Mouse (Mus musculus): ENCODE measurements at regions not wholly inside any gene's neighbourhood (a gene's known extent, or its start where the extent isn't known, plus 50 kb on each side); places are given as distances from the start of the nearest gene placed in this dataset.

GRCm38 (mm10) chr3:129004085-129004484 lies 195.6 kb upstream of the Pitx2 start:
- DNase-seq (ENCODE audit: low read depth, low spot score), result no peak

GRCm38 (mm10) chr3:129038877-129039276 lies 160.8 kb upstream of the Pitx2 start:
- DNase-seq (ENCODE audit: low read depth, low spot score), result no peak

GRCm38 (mm10) chr3:129044834-129045233 lies 154.8 kb upstream of the Pitx2 start:
- DNase-seq (ENCODE audit: low read depth, low spot score), result no peak

- no peak for DNase-seq (ENCODE audit: low read depth, low spot score)
Observed at GRCm38 (mm10) chr3:129049899-129050597, 149.6 kb upstream of the Pitx2 start.

GRCm38 (mm10) chr3:129065457-129066364 lies 134.0 kb upstream of the Pitx2 start:
- peak; percentile 26 for DNase-seq (ENCODE audit: low read depth, low spot score)

GRCm38 (mm10) chr3:129069676-129070075 lies 130.0 kb upstream of the Pitx2 start:
- no peak for DNase-seq (ENCODE audit: low read depth, low spot score)

GRCm38 (mm10) chr3:129070521-129070933 lies 129.2 kb upstream of the Pitx2 start:
- peak; percentile 18 for DNase-seq (ENCODE audit: low read depth, low spot score)

GRCm38 (mm10) chr3:129071002-129071401 lies 128.7 kb upstream of the Pitx2 start:
- no peak for DNase-seq (ENCODE audit: low read depth, low spot score)

- peak; percentile 48 for DNase-seq (ENCODE audit: low read depth, low spot score)
Observed at GRCm38 (mm10) chr3:129076396-129076795, 123.3 kb upstream of the Pitx2 start.

GRCm38 (mm10) chr3:129103786-129104440 lies 95.8 kb upstream of the Pitx2 start:
- DNase-seq (ENCODE audit: low read depth, low spot score), result no peak

- no peak for DNase-seq (ENCODE audit: low read depth, low spot score)
Observed at GRCm38 (mm10) chr3:129104811-129105210, 94.9 kb upstream of the Pitx2 start.

- DNase-seq (ENCODE audit: low read depth, low spot score), result no peak
Observed at GRCm38 (mm10) chr3:129106174-129106573, 93.5 kb upstream of the Pitx2 start.

GRCm38 (mm10) chr3:129130521-129130920 lies 69.2 kb upstream of the Pitx2 start:
- DNase-seq (ENCODE audit: low read depth, low spot score), result no peak

- DNase-seq (ENCODE audit: low read depth, low spot score), result no peak
Observed at GRCm38 (mm10) chr3:129131140-129131539, 68.5 kb upstream of the Pitx2 start.

- DNase-seq (ENCODE audit: low read depth, low spot score), result no peak
Observed at GRCm38 (mm10) chr3:129131877-129132433, 67.7 kb upstream of the Pitx2 start.

Data from mesoderm, embryonic 11.5 days (tissue).